Mouse (Mus musculus) layer of hippocampus, adult 18-20 months (tissue): ENCODE measurements around the gene Mutyh. TPM values are rescaled to one million over a fixed set of nuclear protein-coding genes. Genes with fewer than 3 reads are reported as not detected.
A peak's percentile ranks its signal among the peaks of the same experiment; 100 is the strongest.

Source experiments
- DNase-seq, 2 experiments: peaks; one replicate each; pipeline ENCODE4 v3.0.0; 2022; ENCODE audit warnings: low spot score in 2 of 2
- long read RNA-seq: library from polyadenylated mRNA; stranded (forward); transcript quantifications from one replicate; pipeline ENCODE4 v2.0.0, GENCODE M21; 2021
- total RNA-seq, 2 experiments: library from RNA; stranded (reverse); gene quantifications; 2 replicates each; pipeline ENCODE4 v1.2.3; 2021

The Mutyh gene
- 1 to 10 TPM; 3.5 to 3.8 TPM for total RNA-seq
- long read RNA-seq, partial matches to known transcripts, result 1 of 2 reads
- long read RNA-seq, other reads (novel, unspliced or antisense), result 1 of 2 reads

- DNase-seq, result peak; percentile 88 to 94
Observed at GRCm38 (mm10) chr4:116807197-116808129, at the start of gene Mutyh, which contains the start of gene Toe1. TSS of gene Mutyh (plus strand) at chr4:116807723. TSS of gene Toe1 (minus strand) at chr4:116807640.

GRCm38 (mm10) chr4:116761914-116762313, 45.6 kb upstream of the Mutyh start:
- no peak for DNase-seq

GRCm38 (mm10) chr4:116764001-116764400, 43.5 kb upstream of the Mutyh start:
- no peak for DNase-seq

DNA sequence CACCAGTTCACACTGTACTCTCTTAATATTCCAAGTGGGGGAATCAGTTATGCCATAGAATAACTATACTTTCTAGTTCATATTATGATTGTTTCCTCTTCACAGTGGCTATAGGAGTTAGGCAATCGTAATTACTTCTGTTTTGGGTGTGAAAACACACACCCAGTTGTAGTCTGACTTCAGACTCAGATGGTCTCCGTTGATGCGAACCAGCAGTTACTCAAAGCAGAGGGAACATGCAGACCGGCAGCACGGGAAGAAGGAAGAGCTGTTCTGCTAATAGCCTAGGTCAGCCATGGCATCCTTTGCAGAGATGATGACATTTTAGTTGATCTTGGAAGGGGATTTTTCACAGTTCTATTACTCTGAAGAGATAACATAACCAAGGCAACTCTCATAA, 39.0 kb upstream of the Mutyh start:
- DNase-seq, result no peak

- no peak for DNase-seq
Observed at GRCm38 (mm10) chr4:116769060-116769459, 38.5 kb upstream of the Mutyh start.

DNA sequence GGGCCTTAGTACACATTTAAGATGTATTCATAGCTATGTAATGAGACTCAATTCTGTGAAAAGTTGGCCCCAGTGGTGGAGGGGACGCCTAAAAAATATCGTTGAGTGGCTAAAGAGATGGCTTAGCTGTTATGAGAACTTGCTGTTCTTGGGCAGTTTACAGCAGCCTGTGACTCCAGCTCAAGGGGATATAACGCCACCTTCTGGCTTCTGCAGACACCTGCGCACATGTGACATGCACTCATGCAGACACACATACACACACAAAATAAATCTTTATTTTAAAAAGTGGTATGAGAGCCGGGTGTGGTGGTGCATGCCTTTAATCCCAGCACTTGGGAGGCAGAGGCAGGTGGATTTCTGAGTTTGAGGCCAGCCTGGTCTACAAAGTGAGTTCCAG, 31.1 kb upstream of the Mutyh start:
- no peak for DNase-seq

DNA sequence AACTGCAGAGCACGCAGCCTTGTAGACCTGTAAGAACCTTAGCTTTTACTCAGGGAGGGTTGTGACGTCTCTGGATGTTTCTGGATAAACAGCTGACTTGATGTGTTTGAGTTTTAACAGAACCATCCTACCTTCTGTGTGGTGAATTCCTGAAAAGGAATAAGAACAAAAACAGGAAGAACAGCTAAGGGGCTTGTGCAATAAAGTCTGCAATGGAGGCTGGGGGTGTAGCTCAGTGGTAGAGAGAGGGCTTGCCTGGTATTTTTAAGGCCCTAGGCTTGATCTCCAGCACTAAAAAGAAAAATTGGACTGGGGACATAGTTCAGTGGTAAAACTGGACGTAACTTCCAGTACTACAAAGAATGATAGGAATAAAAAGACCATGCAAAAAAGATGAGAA, 30.4 kb upstream of the Mutyh start:
- no peak for DNase-seq

- DNase-seq, result no peak
Observed at GRCm38 (mm10) chr4:116780541-116780940, 27.0 kb upstream of the Mutyh start.

DNA sequence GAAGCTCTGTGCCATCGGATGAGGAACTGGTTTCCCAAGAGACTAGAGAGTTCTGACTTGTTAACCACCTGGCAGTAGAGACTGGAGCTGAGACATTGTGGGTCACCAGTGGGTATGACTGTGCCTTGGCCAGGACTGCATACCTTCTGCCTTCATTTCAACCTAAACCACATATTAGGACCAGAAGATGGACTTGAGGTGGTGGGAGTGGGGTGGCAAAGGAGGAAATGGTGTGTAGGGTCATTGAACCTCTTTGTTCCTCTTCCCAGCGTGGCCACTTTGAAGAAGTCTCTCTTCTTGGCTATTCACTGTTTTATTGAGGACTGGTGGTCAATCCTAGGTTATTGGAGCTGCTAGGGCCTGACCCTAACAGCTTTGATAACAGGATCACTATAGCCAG, 26.2 kb upstream of the Mutyh start:
- DNase-seq, result no peak

DNA sequence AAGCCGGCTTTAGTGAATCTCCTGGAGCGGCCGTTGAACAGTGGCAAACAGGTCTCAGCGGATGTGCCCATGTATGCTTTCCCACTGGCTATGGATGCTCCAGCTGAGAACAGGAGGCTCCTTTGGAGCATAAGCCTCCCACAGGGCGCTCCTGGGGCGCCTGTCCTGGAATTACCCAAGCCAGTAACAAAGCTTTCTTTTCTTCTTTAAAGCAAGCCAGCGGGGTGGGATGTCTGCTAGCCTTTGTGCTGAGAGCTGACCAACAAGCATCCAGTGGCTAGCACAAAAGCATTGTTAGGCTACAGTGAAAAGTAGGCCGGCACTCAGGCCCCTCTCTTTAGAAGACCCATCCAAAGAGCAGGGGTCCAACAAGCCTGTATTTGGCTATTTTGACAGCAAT, 25.4 kb upstream of the Mutyh start:
- DNase-seq, result peak in 1 of 2 experiments; percentile 22

DNA sequence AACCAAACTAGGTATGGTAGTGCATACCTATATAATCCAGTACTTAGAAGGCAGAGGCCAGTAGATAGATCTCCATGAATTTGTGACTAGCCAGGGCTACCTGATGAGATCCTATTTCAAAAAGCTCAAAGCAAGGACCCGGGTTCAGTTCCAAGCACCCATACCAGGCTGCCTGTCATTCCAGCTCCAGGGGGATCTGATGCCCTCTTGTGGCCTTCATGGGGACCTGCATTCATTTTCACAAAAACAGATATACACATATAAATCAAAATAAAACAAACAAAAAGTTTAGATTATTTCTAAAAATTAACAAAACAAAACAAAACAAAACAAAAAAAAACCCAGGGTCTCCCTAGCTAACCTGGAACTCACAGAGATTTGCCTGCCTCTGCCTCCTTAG, 20.9 kb upstream of the Mutyh start:
- no peak for DNase-seq

DNA sequence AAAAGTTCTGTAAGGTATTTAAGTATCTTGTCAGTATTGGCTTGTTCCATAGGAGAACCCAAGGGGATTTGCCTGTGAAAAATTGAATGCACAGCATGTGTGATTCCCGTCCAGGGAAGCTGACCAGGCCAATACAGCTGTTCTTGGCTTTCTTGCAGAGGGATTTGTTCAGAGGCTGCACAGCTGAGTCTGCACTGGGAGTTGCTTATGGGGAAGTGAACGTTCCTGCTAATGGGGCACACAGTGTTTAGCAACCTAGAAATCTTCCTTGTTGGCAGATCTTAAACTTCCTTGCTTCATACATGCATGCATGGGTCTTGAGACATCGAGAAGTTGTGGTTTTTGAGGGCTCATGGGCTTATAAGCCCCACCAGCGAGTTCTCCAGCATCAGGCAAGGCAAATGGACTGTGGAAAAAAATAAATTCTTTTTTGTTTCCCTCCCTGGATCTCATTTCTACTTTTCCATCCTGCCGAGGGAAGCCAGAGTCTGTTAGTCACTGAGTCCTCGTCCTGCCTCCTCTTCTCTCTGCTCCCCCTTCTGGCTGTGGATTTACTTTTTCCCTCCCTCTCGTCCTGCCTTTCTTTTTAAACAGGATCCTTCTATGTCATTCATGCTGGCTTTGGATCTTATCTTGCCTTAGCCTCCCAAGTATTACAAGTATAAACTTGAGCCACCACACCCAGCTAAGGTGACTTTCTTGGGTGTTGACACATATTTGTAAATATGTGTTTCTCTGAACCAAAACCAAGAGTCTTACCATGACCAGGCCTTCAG, 19.4 kb upstream of the Mutyh start:
- DNase-seq, result peak in 1 of 2 experiments; percentile 34

DNA sequence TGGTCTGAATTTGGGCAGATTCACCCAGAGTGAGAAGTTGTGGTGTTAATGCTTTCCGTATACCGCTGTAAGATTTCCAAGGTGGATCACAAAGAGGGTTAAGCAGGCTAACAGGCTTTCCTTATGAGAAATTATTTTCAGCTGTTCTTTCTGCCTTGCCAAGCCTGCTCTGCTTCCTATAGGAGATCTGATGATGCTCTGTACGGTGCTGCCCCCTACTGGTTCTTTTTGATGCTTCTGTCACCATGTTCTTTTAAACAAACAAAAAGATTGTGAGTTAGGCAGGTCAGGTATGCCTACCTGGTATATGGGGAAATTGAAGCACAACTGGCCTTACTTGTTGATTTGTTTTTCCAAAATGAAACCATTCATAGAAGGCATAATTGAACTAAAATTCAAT, 18.6 kb upstream of the Mutyh start:
- DNase-seq, result peak; percentile 66 to 95

GRCm38 (mm10) chr4:116792453-116792852, 15.1 kb upstream of the Mutyh start:
- no peak for DNase-seq

- DNase-seq, result no peak
Observed at GRCm38 (mm10) chr4:116794273-116794672, 13.2 kb upstream of the Mutyh start.

DNA sequence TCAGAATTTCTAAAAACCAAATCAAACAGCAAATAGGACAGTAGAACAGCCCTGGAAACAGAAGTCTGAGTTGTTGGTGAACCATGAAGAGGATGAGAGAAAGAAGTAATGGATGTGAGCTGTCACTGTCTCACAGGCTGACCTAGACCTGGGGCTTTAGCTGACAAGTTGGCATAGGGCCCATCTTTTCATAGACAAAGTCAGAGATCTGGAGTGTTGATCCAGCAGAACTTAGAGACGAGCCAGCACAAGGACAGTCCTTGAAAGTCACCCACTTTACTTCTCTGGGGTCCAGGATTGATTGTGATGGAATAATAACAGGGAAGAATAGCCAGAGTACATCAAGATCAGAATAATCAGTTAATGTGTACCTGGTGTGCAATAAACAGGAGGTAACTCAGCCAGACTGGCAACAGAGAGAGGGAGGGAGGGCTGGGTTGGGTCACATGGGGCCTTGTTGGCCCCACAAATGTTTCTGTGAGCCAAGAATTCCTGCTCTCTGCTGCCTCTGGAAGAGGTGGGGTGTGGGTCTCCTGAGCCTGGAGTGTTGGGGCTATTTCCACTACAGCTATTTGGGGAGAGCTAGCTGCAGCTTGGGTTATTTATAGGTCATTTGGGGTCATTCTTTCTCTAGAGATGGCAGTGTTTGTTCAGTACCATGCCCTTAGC, 10.9 kb upstream of the Mutyh start:
- no peak for DNase-seq

GRCm38 (mm10) chr4:116799901-116800300, 7.6 kb upstream of the Mutyh start:
- DNase-seq, result no peak

DNA sequence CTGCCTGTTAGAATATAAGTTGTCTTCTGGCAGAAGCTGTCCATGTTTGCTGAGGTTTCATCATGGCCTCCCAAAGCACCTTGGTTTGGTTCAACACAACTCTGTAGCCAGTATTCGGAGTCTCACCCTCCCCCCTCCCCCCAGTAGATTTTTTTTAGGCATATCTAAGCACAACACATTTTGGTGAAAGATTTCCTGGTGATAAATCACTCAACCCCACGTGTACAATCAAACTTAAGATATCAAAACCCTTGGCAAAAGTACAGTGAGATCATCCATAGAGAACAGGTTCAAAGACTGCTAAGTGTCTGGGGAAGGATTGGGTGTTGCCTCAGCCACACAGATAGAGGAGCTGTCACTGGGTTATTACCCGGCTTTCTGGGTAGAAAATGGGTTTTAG, 3.5 kb downstream of the Mutyh start:
- no peak for DNase-seq

DNA sequence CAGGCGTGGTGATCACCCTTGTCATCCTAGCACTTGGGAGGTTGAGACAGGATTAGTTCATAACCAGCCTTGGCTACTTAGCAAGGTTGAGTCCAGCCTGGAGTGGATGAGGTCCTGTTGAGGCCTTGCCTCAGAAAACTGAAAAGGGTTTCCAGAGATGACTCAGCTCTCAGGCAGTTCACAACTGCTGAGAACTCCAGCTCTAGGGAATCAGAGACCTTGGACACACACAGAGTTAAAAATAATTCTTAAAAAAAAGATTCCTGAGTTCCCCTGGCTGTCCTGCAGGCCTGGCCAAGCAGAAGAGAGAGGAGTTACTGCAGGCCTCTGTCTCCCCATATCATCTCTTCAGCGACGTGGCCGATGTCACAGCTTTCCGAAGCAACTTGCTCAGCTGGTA, 7.8 kb downstream of the Mutyh start:
- DNase-seq, result no peak

DNA sequence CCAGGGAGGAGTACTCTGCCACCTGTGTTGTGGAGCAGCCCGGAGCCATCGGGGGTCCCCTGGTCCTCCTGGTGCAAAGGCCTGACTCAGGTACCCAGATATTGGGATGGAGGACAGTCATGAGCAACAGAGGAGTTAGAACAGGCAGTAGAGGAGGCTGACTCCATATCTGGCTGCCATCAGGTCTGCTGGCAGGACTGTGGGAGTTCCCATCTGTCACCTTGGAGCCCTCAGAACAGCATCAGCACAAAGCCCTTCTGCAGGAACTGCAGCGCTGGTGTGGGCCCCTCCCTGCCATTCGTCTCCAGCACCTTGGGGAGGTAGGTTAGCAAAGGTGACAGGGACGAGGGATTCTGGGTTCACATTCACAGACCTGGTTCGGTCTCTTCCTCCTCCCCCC, 10.0 kb downstream of the Mutyh start:
- peak; percentile 62 to 87 for DNase-seq
